Mouse (Mus musculus) myocyte (in vitro differentiated cells): ENCODE measurements around the gene Acot11.

Experiments
- CEBPB ChIP-seq: IDR thresholded peaks from 2 replicates; pipeline ENCODE4 v1.6.1; 2011; ENCODE audit warnings: mild to moderate bottlenecking, moderate library complexity; ENCODE audit not compliant: poor library complexity, insufficient read depth, severe bottlenecking
- E2F4 ChIP-seq: IDR thresholded peaks from one replicate; pipeline ENCODE4 v1.6.1; 2011; ENCODE audit warnings: mild to moderate bottlenecking, control low read depth, moderate library complexity; ENCODE audit not compliant: insufficient read depth
- MAX ChIP-seq: IDR thresholded peaks from one replicate; pipeline ENCODE4 v1.6.1; 2011; ENCODE audit warnings: low read depth, mild to moderate bottlenecking, control low read depth
- MYOD1 ChIP-seq, 3 experiments: IDR thresholded peaks; one replicate each; pipeline ENCODE4 v1.6.1; 2011; ENCODE audit warnings: control low read depth in 2 of 3, low read depth in 2 of 3, mild to moderate bottlenecking in 2 of 3, moderate library complexity in 1 of 3; ENCODE audit not compliant: insufficient read length in 2 of 3, control insufficient read depth in 1 of 3
- POLR2A ChIP-seq: IDR thresholded peaks from one replicate; pipeline ENCODE4 v1.6.1; 2011; ENCODE audit warnings: low read depth, mild to moderate bottlenecking, control low read depth, moderate library complexity; ENCODE audit not compliant: insufficient read length
- POLR2AphosphoS2 ChIP-seq: IDR thresholded peaks from one replicate; pipeline ENCODE4 v1.6.1; 2011; ENCODE audit warnings: low read depth, control low read depth; ENCODE audit not compliant: insufficient read length
- REST ChIP-seq: IDR thresholded peaks from one replicate; pipeline ENCODE4 v1.6.1; 2011; ENCODE audit warnings: mild to moderate bottlenecking, control low read depth, moderate library complexity; ENCODE audit not compliant: insufficient read depth, insufficient read length
- TCF12 ChIP-seq: IDR thresholded peaks from one replicate; pipeline ENCODE4 v1.6.1; 2011; ENCODE audit warnings: mild to moderate bottlenecking, control low read depth; ENCODE audit not compliant: poor library complexity, insufficient read depth, severe bottlenecking
- TCF3 ChIP-seq: IDR thresholded peaks from one replicate; pipeline ENCODE4 v1.6.1; 2011; ENCODE audit warnings: low read depth, control low read depth; ENCODE audit not compliant: insufficient read length
- USF1 ChIP-seq: IDR thresholded peaks from one replicate; pipeline ENCODE4 v1.6.1; 2011; ENCODE audit warnings: low read depth, mild to moderate bottlenecking, control low read depth, moderate library complexity

DNA sequence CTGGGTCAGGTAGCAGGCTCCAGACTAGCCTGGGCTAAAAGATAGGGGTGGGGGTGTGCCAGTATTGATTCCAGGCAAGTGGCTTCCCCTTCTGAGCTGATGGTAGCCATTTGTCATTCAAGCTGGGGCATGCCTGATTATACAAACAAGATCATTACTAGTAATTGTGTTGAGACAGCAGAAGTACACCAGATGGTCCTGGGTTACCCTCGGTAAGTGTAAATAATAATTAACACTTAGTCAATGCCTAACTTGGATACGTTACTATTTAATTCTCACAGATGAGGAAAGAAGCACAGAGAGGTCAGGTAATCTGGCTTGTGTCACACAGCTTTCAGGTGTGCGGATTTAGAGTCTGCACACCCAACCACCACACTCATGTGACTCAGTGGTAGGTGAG is 66.9 kb downstream of the Acot11 start:
- TF ChIP-seq POLR2A (no peak), CEBPB (no peak), TCF12 (no peak), USF1 (no peak), MAX (no peak), MYOD1 (IDR thresholded peaks at IDR 0.05; ENCODE audit: control insufficient read depth in 1 of 3, insufficient read length in 2 of 3, low read depth in 2 of 3) (no peak), REST (no peak), POLR2AphosphoS2 (no peak), TCF3 (no peak), E2F4 (no peak)
